Mouse (Mus musculus) cerebellum, adult 2 months (tissue): ENCODE results near the gene Fgfr2.

ENCODE experiments used
- CTCF ChIP-seq: fragments of 200-500 bp; IDR thresholded peaks from 2 replicates; pipeline ENCODE4 v1.5.1; 2011; ENCODE audit warnings: low read depth, mild to moderate bottlenecking, control low read depth, low read length, moderate library complexity, borderline replicate concordance; ENCODE audit not compliant: insufficient read depth
- POLR2A ChIP-seq: fragments of 200-500 bp; IDR thresholded peaks from 2 replicates; pipeline ENCODE4 v1.6.1; 2011; ENCODE audit warnings: low read length, control low read depth, borderline replicate concordance; ENCODE audit not compliant: insufficient read depth

DNA sequence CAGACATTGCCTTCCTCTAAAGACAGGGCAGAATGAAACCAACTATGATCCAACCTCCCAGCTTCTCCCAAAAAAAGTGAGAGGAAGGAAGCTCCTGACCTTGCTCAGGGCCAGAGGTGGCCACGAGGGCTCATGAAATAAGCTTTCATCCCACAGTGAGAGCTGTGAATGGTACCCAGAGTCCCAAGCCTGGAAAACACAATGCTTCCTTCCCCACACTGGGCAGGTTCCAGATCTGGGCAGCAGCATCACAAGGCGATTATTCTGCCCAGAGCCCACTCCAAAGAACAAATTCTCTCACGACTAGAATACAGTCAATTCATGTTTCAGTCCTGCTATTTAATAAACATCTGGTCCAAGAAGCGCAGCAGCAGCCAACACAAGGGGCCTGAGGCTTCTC, 2879.3 kb downstream of the Fgfr2 start:
- TF ChIP-seq CTCF, result no peak
- TF ChIP-seq POLR2A, result no peak
